ENCODE assay signal across 16 mouse cellular contexts in genomic region chr6:17771456-17771855, GRCm38 (mm10).
DNase-seq lines count a peak whose midpoint lies in the region; ATAC-seq and TF ChIP-seq lines count a peak whose summit lies in the region.
"Had no signal": no experiment of that assay in that cellular context is flagged by ENCODE, and none has a peak within 500 bp of the region (broad histone marks: within the 10 kb centered on the region; RNA-seq: fewer than 3 reads in every experiment).

No protein-coding gene starts in this region.

- peaks cover 10% of the 10 kb centered on the region for H3K4me1 ChIP-seq in midbrain, embryonic 14.5 days (ENCODE audit: control insufficient read depth, insufficient read depth, low read length)
- no peaks in the 10 kb centered on the region; the same call in 1 of the 2 replicates for H3K4me1 ChIP-seq in midbrain, postnatal 0 days (ENCODE audit: insufficient read depth, low read length)
- H3K4me1 ChIP-seq in intestine, postnatal 0 days (replicated peaks; ENCODE audit: control insufficient read depth, insufficient read depth, low read length), result 0 out of 2 replicates have a peak, but pooled peaks cover 2% of the 10 kb centered on the region

- 76% methylated on average over 1 of the region's 1 CpGs for WGBS in midbrain, embryonic 14.5 days
- 53% methylated on average over 1 of the region's 1 CpGs for WGBS in midbrain, postnatal 0 days
- WGBS in intestine, postnatal 0 days, result 72% methylated on average over 1 of the region's 1 CpGs

- no peak overlapping the region for H3K4me3 ChIP-seq in midbrain, embryonic 14.5 days (replicated peaks; ENCODE audit: low read depth, low read length)
- H3K4me3 ChIP-seq in midbrain, postnatal 0 days (ENCODE audit: low read depth, low read length), result no peak overlapping the region
- no peak overlapping the region for H3K4me3 ChIP-seq in intestine, postnatal 0 days (ENCODE audit: low read depth, low read length)
- H3K4me3 ChIP-seq: embryonic facial prominence, embryonic 15.5 days; heart, embryonic 10.5 days; left cerebral cortex, adult 2 months; limb, embryonic 13.5 days; midbrain, embryonic 12.5 days; stomach, embryonic 15.5 days had no signal

- no peaks in the 10 kb centered on the region for H3K27me3 ChIP-seq in midbrain, embryonic 14.5 days (ENCODE audit: control insufficient read depth, insufficient read depth, low read length)
- no peaks in the 10 kb centered on the region for H3K27me3 ChIP-seq in midbrain, postnatal 0 days (ENCODE audit: insufficient read depth, low read length)
- H3K27me3 ChIP-seq in intestine, postnatal 0 days (replicated peaks; ENCODE audit: control insufficient read depth, insufficient read depth, low read length), result no peaks in the 10 kb centered on the region
- H3K27me3 ChIP-seq: embryonic facial prominence, embryonic 15.5 days; limb, embryonic 13.5 days; midbrain, embryonic 12.5 days; stomach, embryonic 15.5 days had no signal

- DNase-seq in embryo, embryonic 11 days, result peak; percentile 23
- no peak for DNase-seq in embryo, embryonic 9.5 days (ENCODE audit: extremely low spot score)
- peak; percentile 24 for DNase-seq in midbrain, embryonic 14.5 days
- DNase-seq in midbrain, postnatal 0 days (ENCODE audit: low spot score), result no peak
- DNase-seq in right cerebral cortex, adult 2 months (ENCODE audit: low spot score in 2 of 2), result no peak
- DNase-seq: cerebellum, postnatal 25 days; thymus, postnatal 4 days had no signal

- H3K4me2 ChIP-seq in midbrain, embryonic 14.5 days (ENCODE audit: low read length), result no peak overlapping the region
- no peak overlapping the region for H3K4me2 ChIP-seq in midbrain, postnatal 0 days (ENCODE audit: low read depth, low read length, poor library complexity, severe bottlenecking)
- H3K4me2 ChIP-seq in intestine, postnatal 0 days (replicated peaks; ENCODE audit: low read depth), result no peak overlapping the region
- H3K4me2 ChIP-seq: embryonic facial prominence, embryonic 15.5 days; limb, embryonic 13.5 days; midbrain, embryonic 12.5 days; stomach, embryonic 15.5 days had no signal

- H3K9me3 ChIP-seq in midbrain, embryonic 14.5 days (ENCODE audit: control insufficient read depth, low read length), result no peaks in the 10 kb centered on the region
- no peaks in the 10 kb centered on the region for H3K9me3 ChIP-seq in midbrain, postnatal 0 days (ENCODE audit: low read length)
- no peaks in the 10 kb centered on the region for H3K9me3 ChIP-seq in intestine, postnatal 0 days (ENCODE audit: control insufficient read depth)
- H3K9me3 ChIP-seq: embryonic facial prominence, embryonic 15.5 days; heart, embryonic 10.5 days; limb, embryonic 13.5 days; midbrain, embryonic 12.5 days; stomach, embryonic 15.5 days had no signal

- no peak for TF ChIP-seq CTCF in midbrain, postnatal 0 days (IDR thresholded peaks at IDR 0.05)
- TF ChIP-seq CTCF in intestine, postnatal 0 days (IDR thresholded peaks at IDR 0.05; ENCODE audit: low read depth), result no peak

- no peak overlapping the region for H3K27ac ChIP-seq in midbrain, embryonic 14.5 days (replicated peaks; ENCODE audit: low read depth, low read length)
- H3K27ac ChIP-seq in midbrain, postnatal 0 days (ENCODE audit: low read depth, low read length), result no peak overlapping the region
- H3K27ac ChIP-seq in intestine, postnatal 0 days (ENCODE audit: low read depth, low read length), result no peak overlapping the region
- H3K27ac ChIP-seq: embryonic facial prominence, embryonic 15.5 days; heart, embryonic 10.5 days; left cerebral cortex, adult 2 months; limb, embryonic 13.5 days; midbrain, embryonic 12.5 days; stomach, embryonic 15.5 days had no signal

- no peaks in the 10 kb centered on the region for H3K36me3 ChIP-seq in midbrain, embryonic 14.5 days (ENCODE audit: control insufficient read depth, insufficient read depth, low read length)
- no peaks in the 10 kb centered on the region for H3K36me3 ChIP-seq in midbrain, postnatal 0 days (ENCODE audit: insufficient read depth, low read length)
- no peaks in the 10 kb centered on the region for H3K36me3 ChIP-seq in intestine, postnatal 0 days (ENCODE audit: control insufficient read depth, insufficient read depth)
- H3K36me3 ChIP-seq: embryonic facial prominence, embryonic 15.5 days; heart, embryonic 10.5 days; limb, embryonic 13.5 days; midbrain, embryonic 12.5 days; stomach, embryonic 15.5 days had no signal

- no peak overlapping the region for H3K9ac ChIP-seq in midbrain, embryonic 14.5 days (replicated peaks; ENCODE audit: low read length)
- no peak overlapping the region for H3K9ac ChIP-seq in midbrain, postnatal 0 days (replicated peaks; ENCODE audit: low read length, poor library complexity, severe bottlenecking)
- no peak overlapping the region for H3K9ac ChIP-seq in intestine, postnatal 0 days (ENCODE audit: low read depth, low read length)
- H3K9ac ChIP-seq: embryonic facial prominence, embryonic 15.5 days; limb, embryonic 13.5 days; midbrain, embryonic 12.5 days; stomach, embryonic 15.5 days had no signal

- ATAC-seq in midbrain, embryonic 14.5 days (ENCODE audit: low FRiP score, low TSS enrichment), result no peak
- ATAC-seq in midbrain, postnatal 0 days (ENCODE audit: low FRiP score), result no peak
- peak; percentile 53 for ATAC-seq in erythroblast, adult 5-6 weeks (replicated peaks; ENCODE audit: low FRiP score, poor library complexity, severe bottlenecking)
- no peak for ATAC-seq in intestine, postnatal 0 days
- no peak; the same call in 1 of the 2 replicates for ATAC-seq in megakaryocyte-erythroid progenitor cell, adult 5-6 weeks (replicated peaks; ENCODE audit: low FRiP score, low TSS enrichment, poor library complexity, severe bottlenecking)

Comparison
In these comparisons a context has a peak if more than half of its experiments do, and no peak if none do; other contexts are left out.
1. DNase-seq: peak in embryo, embryonic 11 days (single experiment) and midbrain, embryonic 14.5 days (single experiment); none in embryo, embryonic 9.5 days (single experiment), midbrain, postnatal 0 days (single experiment) and right cerebral cortex, adult 2 months (0 of 2).